Mouse (Mus musculus) embryonic fibroblast, embryonic 13.5 days (primary cell): ENCODE results near the gene Csf1.

Source experiments
- CTCF ChIP-seq: IDR thresholded peaks from 2 replicates; pipeline ENCODE4 v1.5.1; 2011; ENCODE audit warnings: mild to moderate bottlenecking, control low read depth, low read length, moderate library complexity, borderline replicate concordance; ENCODE audit not compliant: insufficient read depth
- POLR2A ChIP-seq: IDR thresholded peaks from 2 replicates; pipeline ENCODE4 v1.6.1; 2011; ENCODE audit warnings: low read depth, mild to moderate bottlenecking, control low read depth, low read length, moderate library complexity

DNA sequence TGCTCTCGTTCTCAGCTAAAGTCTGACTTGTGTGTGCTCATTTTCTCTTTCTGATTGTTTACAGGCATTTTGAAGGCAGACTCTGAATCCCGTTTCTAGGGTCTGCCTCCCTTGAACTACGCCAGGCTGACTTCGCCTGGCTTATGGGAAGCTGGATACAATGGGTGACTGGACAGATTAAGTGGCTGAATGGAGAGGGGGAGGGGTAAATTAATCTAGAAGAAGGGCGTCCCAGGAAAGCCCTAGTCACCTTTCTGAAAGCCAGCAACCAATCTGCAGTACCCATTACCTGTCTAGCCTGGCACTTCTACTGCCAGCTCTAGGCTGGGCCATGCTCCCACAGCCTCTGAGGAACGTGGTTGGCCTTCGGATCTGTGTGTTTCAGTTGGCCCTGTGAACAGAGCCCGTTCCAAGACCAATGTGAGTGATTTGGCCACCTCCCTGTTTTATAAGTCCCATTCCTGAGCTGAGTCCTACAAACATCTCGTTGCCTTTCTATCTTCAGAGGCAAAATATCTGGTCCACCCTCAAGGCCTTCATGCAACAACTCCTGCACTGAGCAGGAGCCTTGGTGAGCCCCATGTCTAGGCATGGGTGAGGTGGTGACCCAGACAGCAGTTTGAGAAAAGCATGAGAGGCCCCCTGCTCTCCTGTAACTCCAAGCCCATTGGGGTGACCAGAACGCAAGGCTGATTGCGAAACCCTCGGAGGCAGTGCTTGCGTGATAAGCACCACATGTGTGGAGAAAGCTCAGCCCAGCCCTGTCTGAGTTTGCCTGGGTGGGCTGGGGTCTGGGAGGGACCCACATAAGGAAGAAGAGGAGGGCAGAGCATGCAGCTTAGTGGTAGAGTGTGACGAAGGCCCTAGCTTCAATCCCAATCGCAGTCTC, 27.6 kb upstream of the Csf1 start:
- no peak for TF ChIP-seq CTCF
- no peak for TF ChIP-seq POLR2A
